18 mouse cellular contexts compared by ENCODE assay signal in genomic region chr2:38072061-38072460, GRCm38 (mm10).
DNase-seq lines count a peak whose midpoint lies in the region; ATAC-seq lines count a peak whose summit lies in the region.
"Had no signal": no experiment of that assay in that cellular context is flagged by ENCODE, and none has a peak within 500 bp of the region (broad histone marks: within the 10 kb centered on the region; RNA-seq: fewer than 3 reads in every experiment).

No protein-coding gene starts in this region.

- H3K4me2 ChIP-seq in midbrain, embryonic 14.5 days (ENCODE audit: low read length): no peak overlapping the region
- H3K4me2 ChIP-seq: embryonic facial prominence, embryonic 13.5 days; heart, embryonic 15.5 days; liver, embryonic 12.5 days had no signal

- no peaks in the 10 kb centered on the region for H3K9me3 ChIP-seq in midbrain, embryonic 14.5 days (ENCODE audit: control insufficient read depth, low read length)
- H3K9me3 ChIP-seq: embryonic facial prominence, embryonic 13.5 days; heart, embryonic 15.5 days; limb, embryonic 10.5 days; liver, embryonic 12.5 days; midbrain, embryonic 10.5 days had no signal

- peak; percentile 91 for ATAC-seq in CD4-positive, CD25-positive, alpha-beta regulatory T cell, adult 4 months
- peak; percentile 68 for ATAC-seq in granulocyte monocyte progenitor cell, adult 5-6 weeks (replicated peaks; ENCODE audit: poor library complexity, severe bottlenecking)
- no peak for ATAC-seq in midbrain, embryonic 14.5 days (ENCODE audit: low FRiP score, low TSS enrichment)
- ATAC-seq: intestine, embryonic 16.5 days; liver, embryonic 12.5 days had no signal

- H3K4me3 ChIP-seq in midbrain, embryonic 14.5 days (replicated peaks; ENCODE audit: low read depth, low read length): no peak overlapping the region
- H3K4me3 ChIP-seq: embryonic facial prominence, embryonic 13.5 days; heart, adult 2 months; heart, embryonic 15.5 days; limb, embryonic 10.5 days; liver, embryonic 12.5 days; midbrain, embryonic 10.5 days had no signal

- no peaks in the 10 kb centered on the region for H3K4me1 ChIP-seq in midbrain, embryonic 14.5 days (ENCODE audit: control insufficient read depth, insufficient read depth, low read length)
- H3K4me1 ChIP-seq: heart, embryonic 15.5 days had no signal

- no peak overlapping the region for H3K9ac ChIP-seq in midbrain, embryonic 14.5 days (replicated peaks; ENCODE audit: low read length)
- H3K9ac ChIP-seq: embryonic facial prominence, embryonic 13.5 days; heart, embryonic 15.5 days; liver, embryonic 12.5 days had no signal

- H3K27ac ChIP-seq in midbrain, embryonic 14.5 days (replicated peaks; ENCODE audit: low read depth, low read length): no peak overlapping the region
- H3K27ac ChIP-seq: embryonic facial prominence, embryonic 13.5 days; heart, adult 2 months; heart, embryonic 15.5 days; limb, embryonic 10.5 days; liver, embryonic 12.5 days; midbrain, embryonic 10.5 days; stomach, postnatal 0 days had no signal

- H3K36me3 ChIP-seq in splenic B cell, adult 2 months (ENCODE audit: control insufficient read depth, insufficient read depth, low read length, poor library complexity, severe bottlenecking): no peaks in the 10 kb centered on the region
- no peaks in the 10 kb centered on the region for H3K36me3 ChIP-seq in midbrain, embryonic 14.5 days (ENCODE audit: control insufficient read depth, insufficient read depth, low read length)
- H3K36me3 ChIP-seq: embryonic facial prominence, embryonic 13.5 days; heart, embryonic 15.5 days; limb, embryonic 10.5 days; liver, embryonic 12.5 days; midbrain, embryonic 10.5 days had no signal

- no peaks in the 10 kb centered on the region for H3K27me3 ChIP-seq in splenic B cell, adult 2 months (ENCODE audit: control insufficient read depth, insufficient read depth, low read length, poor library complexity, severe bottlenecking)
- H3K27me3 ChIP-seq in midbrain, embryonic 14.5 days (ENCODE audit: control insufficient read depth, insufficient read depth, low read length): no peaks in the 10 kb centered on the region
- H3K27me3 ChIP-seq: embryonic facial prominence, embryonic 13.5 days; heart, embryonic 15.5 days; liver, embryonic 12.5 days had no signal

- peak; percentile 8 for DNase-seq in lung, postnatal 36 days
- no peak for DNase-seq in lung, postnatal 10 days
- peak; percentile 64 for DNase-seq in splenic B cell, adult 2 months (ENCODE audit: low read depth, low spot score)
- no peak for DNase-seq in neural tube, embryonic 10.5 days (ENCODE audit: extremely low spot score, low spot score)
- DNase-seq in midbrain, embryonic 14.5 days: no peak
- DNase-seq: adrenal gland, postnatal 14 days; cerebellum, adult 2 months; heart, adult 2 months; layer of hippocampus, postnatal 36 days had no signal

Comparison
In these comparisons a context has a peak if more than half of its experiments do, and no peak if none do; other contexts are left out.
1. DNase-seq: peak in lung, postnatal 36 days (single experiment) and splenic B cell, adult 2 months (single experiment); none in lung, postnatal 10 days (single experiment), neural tube, embryonic 10.5 days (single experiment) and midbrain, embryonic 14.5 days (single experiment).